Mouse (Mus musculus): Measurements from ENCODE around the gene Med12.

DNA sequence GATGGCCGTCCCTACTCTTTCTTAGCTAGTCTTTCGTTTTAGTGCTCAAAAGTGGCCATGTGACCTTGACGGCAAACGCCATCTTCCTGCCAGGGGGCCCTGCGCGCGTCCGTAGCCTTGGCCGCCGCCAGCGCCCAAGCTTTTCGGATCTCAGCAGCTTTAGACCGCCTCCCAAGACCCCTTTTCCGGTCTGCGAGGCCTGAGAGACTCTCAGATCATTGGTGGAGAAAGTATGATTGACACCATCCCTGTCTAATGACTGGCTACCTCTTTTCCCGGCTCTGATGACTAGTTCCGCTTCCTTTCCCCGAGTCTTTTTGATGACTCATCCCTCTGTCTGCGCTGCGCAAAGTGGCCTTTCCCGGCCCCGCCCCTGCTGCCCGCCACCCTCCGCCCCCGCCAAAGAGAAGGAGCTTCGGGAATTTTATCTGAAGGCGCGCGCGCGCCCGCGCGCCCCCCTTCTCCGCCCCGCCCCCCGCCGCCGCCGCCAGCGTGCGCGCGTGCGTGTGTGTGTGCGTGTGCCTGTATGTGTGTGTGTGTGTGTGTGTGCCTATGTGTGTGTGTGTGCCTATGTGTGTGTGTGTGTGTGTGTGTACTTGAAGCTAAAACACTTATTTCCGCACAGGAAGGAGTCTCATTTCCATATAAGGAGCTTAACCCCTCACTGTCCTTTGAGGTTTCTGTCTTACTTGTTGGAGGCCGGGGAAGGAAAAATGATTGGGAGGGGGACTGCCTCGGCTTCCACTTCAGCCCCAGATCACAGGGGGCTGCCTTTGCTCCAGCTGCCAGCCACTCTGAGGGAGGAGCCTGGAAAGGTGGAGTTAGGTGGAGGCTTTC lies 58.8 kb downstream of the Med12 start:
- TF ChIP-seq CTCF (IDR thresholded peaks at IDR 0.05; ENCODE audit: borderline replicate concordance, insufficient read depth, low read depth, low read length) (no peak), POLR2A (IDR thresholded peaks at IDR 0.05; ENCODE audit: borderline replicate concordance, insufficient read depth, low read length) (peak; percentile 65; the same call in 1 of the 2 replicates)

All from cerebellum, adult 2 months (tissue).